Mouse (Mus musculus) heart, postnatal 36 days (tissue): ENCODE data around the gene Sertad2. TPM values are rescaled to one million over a fixed set of nuclear protein-coding genes. Genes with fewer than 3 reads are reported as not detected.

ENCODE experiments used
- DNase-seq, 2 experiments: peaks; one replicate each; pipeline ENCODE4 v3.0.0; 2021 to 2022
- intact Hi-C: fragments of 180-260 bp; cut with DNase I; formaldehyde crosslinking; loops from one replicate; pipeline ENCODE4 v1.15.1; 2025
- total RNA-seq, 2 experiments: library from RNA; stranded (reverse); gene quantifications; 2 replicates each; pipeline ENCODE4 v1.2.3; 2021

The Sertad2 gene
- total RNA-seq, 2 experiments from 2014 or later = 17.1 to 22.1 TPM

DNA sequence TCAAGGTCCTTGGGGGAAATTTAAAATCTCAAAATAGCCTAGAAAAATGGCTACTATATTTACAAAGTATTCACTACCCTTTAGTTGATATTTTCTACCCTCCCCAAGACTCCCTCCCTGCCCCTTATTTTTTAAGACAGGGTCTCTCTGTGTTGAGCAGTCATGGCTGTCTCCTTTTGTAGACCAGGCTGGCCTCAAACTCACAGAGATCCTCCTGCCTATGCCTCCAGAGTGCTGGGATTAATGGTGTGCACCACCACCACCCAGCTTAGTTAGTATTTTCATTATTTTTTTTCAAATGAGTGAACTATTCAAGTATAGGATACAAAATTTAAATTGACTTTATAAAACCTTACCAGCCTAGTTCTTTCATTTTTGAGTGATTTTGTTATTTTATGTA lies 94.0 kb downstream of the Sertad2 start:
- intact Hi-C loops = loop anchor here (5.0 to 10.0 kb wide), 3 partner anchors 105 to 522 kb away; partner anchors contain the start of genes Actr2, Aftph and Cep68

DNA sequence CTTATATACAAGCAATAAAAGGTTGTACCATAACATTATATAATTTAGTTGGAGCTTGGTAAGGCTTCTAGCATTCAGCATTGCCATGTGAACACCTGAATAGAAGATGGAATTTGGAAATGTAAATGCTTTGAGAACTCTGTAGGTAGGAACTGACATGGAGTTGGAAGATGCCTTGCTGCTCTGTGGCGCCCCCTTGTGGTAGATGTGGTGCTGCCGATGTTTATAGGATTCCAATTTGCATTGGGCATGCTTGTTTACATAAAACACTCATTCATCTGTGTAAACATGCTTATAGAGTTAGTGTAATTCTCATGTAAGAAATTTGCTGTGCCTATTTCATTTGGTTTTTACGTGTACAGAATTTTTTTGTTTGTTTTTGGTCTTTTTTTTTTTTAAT lies 95.8 kb downstream of the Sertad2 start:
- DNase-seq = peak; percentile 78 to 88
- intact Hi-C loops = loop anchor here (2.0 to 10.0 kb wide), 5 partner anchors 52 to 524 kb away; partner anchors contain the start of genes Actr2, Aftph and Cep68

More for the DNA sequence above, 94.0 kb downstream of the Sertad2 start:
- DNase-seq = no peak

DNA sequence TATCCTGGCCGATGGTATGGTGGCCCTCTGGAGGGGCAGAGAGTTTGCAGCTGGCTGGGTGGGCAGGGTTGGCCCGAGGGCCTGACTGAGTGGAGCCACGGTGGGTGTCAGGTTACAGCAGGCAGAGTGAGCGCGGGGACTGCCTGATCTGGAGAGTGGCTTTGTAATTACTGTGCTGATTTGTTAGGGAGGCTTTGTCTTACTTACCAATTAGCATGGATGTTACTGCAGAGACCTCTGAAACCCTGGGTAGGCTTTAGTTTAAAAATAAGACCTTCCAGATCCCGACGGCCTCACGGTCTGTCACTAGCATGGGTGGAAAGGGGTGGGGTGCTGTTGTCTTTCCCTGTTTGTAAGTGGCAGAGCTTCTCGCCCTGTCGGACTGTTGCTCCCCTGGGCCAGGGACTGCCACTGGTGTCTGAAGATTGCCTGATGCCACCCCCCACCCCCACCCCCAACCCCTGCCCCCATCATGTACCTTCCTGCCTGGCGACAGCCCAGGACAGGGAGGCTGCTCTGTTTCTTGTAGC lies 96.9 kb downstream of the Sertad2 start:
- peak in 1 of 2 experiments; percentile 32 for DNase-seq
- intact Hi-C loops = loop anchor here (1.0 to 10.0 kb wide), 6 partner anchors 51 to 525 kb away; partner anchors contain the start of genes Actr2, Aftph and Cep68

DNA sequence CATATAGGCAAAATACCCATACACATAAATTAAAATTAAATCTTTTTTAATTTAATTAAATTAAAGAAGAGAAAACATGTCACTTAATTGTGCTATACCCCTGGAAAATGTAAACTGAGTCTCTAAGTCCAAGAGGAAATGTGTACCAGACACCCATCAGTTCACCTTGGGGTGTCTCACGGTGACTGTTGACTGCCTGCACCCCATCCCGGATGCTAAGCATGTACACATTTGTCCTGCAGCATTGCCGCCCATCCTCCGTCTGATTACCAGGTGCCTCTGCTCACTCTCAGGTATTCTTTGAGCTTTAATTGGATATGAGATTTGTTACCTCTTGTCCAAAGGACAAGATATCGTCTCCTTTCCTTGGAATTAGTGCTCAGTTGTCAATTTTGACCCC lies 99.3 kb downstream of the Sertad2 start:
- intact Hi-C loops = no loop called here
- no peak for DNase-seq

DNA sequence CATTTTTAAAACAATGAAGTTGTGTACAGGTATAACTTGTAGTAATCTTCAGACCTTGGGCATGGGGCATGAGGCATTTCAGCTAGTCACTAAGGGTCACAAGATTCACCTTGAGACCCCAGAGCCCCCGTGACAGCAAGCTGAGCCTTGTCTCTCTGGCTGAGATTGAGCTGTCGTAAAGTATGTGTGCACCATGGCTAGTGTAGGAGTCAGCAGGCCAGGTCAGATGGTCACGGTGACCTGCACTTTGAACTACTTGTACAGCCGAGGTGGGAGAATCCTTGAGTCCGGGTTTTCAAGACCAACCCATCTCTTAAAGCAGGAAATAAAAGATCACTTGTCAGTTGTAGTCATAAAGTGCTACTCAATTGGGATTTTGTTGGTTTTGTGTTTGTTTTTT lies 100.1 kb downstream of the Sertad2 start:
- no peak for DNase-seq
- intact Hi-C loops = no loop called here

DNA sequence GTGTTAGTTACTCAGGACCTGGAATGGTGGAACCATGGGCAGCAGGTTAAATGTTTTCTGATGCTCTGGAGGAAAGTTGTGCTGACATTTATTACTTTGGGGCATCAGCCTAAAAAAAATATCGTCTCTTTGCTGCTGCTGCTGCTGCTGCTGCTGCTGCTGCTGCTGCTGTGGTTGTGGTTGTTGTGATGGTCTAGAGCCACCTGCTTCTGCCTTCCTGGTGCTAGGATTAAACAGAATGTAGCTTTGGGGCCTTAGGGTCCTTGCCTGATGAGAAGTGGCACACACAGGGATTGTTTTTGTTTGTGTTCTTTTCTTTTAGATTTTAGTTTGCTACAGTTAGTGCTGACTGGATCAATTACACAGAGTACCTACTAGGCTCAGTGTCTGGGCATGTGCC lies 101.1 kb downstream of the Sertad2 start:
- intact Hi-C loops = no loop called here
- no peak for DNase-seq

DNA sequence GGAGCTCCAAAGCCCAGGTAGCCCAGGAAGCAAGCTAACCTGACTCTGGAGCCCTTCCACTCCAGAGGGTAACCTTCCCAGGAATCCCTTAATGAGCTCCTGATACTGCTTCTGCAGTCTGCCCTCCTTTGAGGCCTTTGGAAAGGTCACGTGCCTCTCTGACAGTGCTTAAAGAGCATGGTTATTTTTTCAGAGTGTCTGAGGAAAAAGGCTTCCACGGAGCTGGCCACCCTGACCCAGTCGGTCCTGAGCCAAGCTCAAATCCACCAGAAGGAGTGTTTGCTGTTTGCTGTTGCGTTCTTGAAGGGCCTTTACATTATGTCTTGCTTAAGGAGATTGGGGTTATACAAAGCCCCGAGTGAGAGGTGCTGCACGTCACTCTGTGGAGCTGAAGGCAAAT lies 101.8 kb downstream of the Sertad2 start:
- DNase-seq = no peak
- intact Hi-C loops = no loop called here

DNA sequence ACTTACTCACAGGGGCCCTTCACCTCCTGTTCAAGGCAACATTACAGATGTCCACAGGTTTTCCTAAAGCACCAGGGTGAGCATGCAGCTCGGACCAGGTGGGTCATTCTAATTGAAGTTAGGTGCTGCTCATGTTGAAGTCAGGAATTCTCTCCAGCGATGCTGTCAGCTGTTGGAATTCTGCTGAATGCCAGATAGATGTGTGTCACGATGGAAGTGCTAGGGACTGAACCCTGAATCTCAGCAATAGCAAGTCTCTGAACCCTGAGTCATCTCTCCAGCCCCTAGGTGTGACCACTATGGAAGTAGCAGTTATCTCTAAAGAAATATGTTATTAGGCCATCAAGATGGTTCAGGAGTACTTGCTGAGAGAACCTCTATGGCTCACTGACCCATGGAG lies 102.5 kb downstream of the Sertad2 start:
- intact Hi-C loops = no loop called here
- DNase-seq = no peak

DNA sequence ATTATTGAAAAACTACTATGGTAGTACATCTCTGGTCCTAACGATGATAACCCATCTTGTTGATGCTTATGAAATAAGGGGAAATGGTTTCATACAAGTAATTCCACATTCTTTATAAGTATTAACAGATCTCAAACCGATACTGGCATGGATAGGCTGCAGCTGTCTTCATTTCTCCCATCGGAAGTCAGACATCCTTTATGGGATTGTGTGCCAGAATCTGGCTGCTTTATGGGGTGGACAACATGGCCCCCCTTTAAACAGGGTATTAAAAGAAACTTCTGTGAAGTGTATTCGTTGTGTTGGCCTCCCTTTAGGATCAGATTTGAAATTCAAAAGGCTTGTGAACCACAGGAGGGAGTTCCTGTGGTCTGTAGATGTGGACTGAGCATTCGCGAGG lies 103.1 kb downstream of the Sertad2 start:
- DNase-seq = no peak
- intact Hi-C loops = no loop called here

DNA sequence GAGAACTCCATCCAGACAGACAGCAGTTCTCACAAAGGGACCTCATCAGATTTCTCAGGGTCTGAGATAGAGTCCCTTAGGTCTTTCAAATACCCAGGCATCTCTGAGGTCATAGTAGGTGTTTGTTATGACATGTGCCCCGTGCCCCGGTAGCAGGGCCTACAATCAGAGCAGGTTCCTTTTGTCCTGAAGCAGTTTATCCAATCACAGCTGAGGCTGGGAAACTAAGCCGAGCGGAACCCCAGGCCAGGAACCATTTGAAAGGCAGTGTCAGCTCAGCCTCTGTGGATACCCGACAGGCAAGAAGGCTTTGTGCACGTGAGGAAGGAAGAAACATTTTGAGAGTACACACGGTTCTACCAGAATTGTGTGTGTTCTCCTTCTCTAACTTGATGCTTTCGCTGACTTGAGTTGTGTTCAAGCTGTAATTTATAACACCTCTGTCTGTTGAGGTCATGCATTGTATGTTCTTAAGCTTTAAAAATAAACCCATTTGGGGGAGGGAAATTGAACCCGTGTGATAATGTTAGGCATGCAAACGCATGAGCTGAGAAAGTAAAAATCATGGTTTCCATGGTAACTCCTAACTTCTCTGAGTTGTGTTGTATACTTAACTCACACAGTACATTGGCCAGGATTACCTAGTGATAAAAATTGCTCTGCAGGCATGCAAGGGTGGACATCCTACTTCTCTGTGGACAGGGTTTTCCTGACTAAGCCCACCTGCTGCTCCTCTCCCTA lies 104.1 kb downstream of the Sertad2 start:
- intact Hi-C loops = no loop called here
- no peak for DNase-seq

DNA sequence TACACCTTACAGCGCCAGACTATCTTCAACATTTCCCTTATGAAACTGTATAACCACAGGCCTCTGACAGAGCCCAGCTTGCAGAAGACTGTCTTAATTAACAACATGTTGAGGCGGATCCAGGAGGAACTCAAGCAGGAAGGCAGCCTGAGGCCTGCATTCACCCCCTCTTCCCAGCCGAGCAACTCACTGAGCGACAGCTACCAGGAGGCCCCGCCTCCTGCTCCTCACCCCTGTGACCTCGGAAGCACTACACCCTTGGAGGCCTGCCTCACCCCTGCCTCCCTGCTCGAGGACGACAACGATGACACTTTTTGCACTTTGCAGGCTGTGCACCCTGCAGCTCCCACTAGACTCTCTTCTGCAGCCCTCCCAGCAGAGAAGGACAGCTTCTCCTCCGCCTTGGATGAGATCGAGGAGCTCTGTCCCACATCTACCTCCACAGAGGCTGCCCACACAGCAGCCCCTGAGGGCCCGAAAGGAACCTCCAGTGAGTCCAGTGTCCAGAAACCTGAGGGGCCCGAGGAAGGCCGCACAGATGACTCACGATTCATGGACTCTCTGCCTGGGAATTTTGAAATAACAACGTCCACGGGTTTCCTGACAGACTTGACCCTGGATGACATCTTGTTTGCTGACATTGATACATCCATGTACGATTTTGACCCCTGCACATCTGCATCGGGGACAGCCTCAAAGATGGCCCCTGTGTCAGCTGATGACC lies 105.0 kb downstream of the Sertad2 start:
- intact Hi-C loops = no loop called here

DNA sequence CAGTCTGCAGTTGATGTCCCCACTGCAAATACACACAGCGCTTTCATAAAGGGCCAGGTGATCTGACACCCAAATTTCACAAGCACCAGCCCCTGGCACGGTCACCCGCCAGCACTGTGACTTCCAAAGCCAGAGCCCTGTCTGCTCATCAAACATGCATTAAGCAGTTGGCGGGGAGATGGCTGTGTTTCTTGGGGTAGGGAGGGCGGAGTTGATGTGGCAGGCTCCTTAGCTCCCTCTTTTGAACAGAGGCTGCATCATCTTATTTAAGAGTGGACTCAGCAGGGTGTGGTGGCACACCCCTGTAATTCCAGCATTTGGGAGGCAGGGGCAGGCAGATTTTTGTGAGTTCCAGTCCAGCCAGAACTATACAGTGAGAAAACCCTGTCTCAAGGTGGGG lies 106.4 kb downstream of the Sertad2 start:
- DNase-seq = no peak
- intact Hi-C loops = no loop called here

More for the DNA sequence above, 105.0 kb downstream of the Sertad2 start:
- no peak for DNase-seq

DNA sequence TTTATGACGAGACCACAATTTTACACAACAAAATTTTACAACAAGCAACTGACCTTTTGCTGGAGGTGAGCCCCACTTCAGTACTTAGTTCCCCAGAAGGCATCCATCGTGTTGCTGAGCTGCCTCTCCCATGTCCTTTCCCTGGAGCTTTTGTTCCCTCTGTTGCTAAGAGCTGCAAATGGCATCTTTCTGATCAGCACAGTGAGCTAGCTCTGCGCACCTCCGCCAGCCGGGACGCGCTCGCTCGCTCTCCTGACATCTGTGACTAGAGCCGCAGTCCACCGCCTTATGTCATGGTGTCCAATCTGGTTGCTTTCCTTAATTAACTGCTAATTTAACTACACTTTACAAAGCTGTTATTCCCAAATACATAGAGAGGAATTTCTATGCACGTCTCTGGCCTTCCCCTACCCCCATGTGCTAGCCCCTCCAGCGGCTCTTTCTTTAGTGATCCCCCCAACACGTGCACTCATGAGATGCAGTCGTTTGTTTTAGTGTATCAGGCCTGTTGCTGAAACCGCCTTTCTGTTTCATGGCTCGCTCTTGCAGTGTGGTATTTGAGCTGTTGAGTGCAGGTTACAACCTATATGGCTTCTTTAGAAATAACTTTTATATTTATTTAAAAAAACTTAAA lies 107.1 kb downstream of the Sertad2 start:
- intact Hi-C loops = no loop called here

DNA sequence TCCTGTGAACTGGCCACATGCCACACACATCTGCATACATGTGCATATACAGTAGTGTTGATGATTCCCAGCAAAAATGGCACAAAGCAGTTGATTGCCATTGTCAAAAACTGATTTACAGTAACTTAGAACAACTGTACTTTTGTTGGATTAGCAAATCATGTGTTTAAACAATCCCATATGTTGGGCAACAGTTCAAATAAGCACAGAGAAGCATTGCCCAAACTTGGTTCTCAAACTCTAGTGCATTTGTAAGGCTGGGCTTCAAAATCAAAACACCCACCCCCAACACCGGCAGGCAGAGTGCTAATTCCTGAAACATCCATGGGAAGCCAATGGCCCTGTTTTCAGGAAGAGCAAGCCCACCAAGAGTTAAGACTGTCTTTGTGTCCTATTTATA lies 108.1 kb downstream of the Sertad2 start:
- no peak for DNase-seq
- intact Hi-C loops = no loop called here

More for the DNA sequence above, 107.1 kb downstream of the Sertad2 start:
- DNase-seq = no peak

DNA sequence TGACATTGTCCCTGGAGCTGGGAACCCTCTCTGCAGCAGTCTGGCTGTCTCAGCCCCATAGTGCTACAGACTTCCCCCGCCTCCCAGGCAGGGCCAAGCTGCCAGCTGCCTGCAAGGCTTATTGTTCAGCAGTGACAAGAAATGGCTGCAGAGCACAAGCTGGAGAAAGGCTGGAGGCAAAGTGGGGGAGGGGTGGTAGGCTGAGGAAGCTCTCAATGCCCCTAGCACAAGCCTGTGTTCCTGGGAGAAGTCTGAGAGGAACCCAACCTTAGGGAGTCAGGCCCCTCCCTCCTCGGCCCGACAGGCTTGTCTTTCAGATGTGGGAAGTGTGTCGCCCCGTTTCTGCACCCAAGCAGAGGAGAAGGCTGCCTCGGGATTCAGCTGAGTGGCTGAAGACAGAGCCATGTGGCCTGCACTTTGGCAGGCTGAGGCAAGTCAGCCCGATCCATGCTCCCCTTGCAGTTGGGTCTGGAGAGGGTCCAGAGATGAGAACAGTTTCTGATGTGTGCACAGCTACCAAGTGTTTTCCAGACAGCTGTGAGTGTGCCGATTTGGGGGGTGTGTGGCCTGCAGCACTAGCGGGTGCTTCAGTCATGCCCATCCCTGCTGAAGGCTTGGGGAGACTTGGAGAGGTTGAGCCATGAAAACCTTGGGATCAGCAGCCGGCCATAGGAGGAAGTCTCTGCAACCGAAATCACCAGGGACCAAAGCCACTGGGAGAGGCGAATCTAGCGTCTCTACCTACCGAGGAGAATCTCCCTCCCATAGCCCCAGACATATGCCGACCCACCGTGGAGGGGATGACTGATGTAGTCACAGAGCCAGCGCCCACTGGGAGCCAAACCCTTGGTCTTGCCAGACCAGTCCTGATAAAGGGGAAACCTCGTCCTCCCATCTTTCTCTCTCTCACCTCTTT lies 113.0 kb downstream of the Sertad2 start:
- DNase-seq = peak; percentile 37 to 38
- intact Hi-C loops = no loop called here

DNA sequence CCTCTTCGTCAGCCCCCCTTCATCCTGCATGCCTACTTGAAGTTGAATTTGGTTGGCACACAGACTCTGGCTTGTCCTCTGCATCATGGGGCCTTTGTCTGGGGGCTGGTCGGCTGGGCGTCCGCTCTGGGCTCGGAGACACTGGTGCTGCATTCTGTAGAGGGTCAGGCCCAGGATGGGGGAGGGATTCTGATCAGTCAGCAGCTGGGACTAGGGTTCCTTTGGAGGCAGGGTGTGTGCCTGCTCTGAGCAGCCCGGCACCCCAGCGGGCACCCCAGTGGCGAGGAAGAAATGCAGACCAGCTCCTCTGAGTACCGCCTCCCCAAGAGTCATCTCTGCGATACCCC lies 113.6 kb downstream of the Sertad2 start:
- DNase-seq = no peak
- intact Hi-C loops = no loop called here

DNA sequence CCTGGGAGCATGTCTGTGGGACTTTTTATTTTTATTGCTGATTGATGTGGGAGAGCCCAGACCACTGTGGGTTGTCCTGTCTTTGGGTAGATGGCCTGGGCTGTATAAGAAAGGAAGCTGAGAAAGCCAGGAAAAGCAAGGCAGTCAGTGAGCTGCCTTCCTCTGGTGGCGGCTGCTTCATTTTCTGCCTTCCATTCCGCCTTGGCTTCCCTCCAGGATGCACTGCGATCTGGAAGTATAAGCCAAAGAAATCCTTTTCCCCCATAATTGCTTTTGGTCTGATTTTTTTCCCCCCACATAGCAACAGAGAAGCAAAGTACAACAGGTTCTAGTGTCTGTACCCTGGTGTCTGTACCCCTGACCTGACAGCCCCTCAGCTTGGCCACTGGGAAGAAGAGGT lies 116.0 kb downstream of the Sertad2 start:
- DNase-seq = no peak
- intact Hi-C loops = no loop called here

DNA sequence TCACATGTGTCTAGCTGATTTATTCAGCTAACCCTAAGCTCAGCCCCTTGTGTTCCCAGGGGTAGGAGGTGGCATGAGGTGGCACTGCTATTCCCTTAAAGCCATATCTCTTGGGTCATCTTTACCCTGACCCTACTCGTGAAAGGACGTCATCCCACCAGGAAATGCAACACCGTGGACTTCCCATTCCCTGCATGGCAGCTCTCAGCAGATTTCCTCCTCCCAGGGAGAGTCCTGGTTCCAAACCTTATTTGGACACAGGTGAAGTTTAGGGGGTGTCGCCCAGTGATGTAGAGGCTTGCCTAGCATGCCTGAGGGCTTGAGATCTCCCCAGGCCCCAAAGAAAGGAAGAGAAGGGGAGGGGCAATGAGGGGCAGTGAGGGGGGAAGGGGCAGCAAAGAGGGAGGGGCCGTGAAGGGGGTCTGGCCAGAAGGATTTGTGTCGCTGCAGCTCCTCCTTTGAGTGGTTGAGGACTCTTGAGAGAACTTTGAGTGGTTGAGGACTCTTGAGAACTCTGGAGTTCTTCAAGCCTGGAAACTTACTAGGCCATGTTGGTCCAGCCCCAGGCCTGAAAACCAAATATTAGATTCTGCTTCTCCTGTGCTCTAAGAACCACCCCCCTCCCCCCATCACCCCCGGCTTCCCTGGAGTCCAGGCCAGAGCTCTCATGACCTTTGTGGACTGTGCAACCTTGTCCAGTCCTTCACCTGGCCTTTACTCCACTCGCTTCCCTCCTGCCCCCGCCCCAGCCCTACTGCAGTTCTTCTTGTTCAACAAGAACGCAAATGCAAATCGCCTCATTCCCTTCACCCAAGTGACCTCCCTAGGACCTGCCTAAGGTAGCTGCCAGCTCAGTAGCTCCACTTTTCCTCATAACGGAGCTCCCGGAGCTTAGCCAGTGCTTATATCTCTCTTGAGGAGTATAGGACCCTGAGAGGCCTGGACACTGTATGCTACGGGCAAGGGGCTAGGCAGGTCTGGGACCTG lies 117.4 kb downstream of the Sertad2 start:
- intact Hi-C loops = no loop called here
- DNase-seq = no peak

DNA sequence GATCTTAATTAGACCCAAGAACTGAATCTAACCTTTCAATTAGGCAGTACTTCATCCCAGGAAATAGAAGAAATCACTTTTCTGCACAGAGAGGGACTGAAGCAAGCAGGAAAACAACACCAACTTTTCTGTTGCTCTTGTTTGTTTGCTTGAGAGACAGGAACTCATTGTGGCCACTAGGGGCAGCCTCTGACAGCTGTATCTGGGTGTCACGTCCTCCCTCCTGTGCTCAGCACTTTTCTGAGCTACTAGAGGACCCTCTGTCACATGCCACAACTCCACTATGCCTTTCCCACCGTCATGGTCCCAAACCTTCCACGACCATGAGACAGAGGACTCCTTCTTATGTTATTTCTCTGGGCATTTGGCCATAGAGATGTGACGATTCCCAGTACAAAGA lies 118.6 kb downstream of the Sertad2 start:
- peak; percentile 33 to 46 for DNase-seq

More for the DNA sequence above, 118.6 kb downstream of the Sertad2 start:
- intact Hi-C loops = no loop called here
